Mouse (Mus musculus) B cell, adult 62 days (primary cell): ENCODE results near the gene Ndufc2. TPM values are rescaled to one million over a fixed set of nuclear protein-coding genes. Genes with fewer than 3 reads are reported as not detected.

ENCODE experiments used
- total RNA-seq: library from RNA; stranded (reverse); gene quantifications from 4 replicates; pipeline ENCODE4 v1.2.4, GENCODE M21; 2023

Ndufc2 gene
- total RNA-seq: 46.1 to 55.5 TPM (median 52.9 TPM) in 4 replicates

GRCm38 (mm10) chr7:97399960-97400715, at the start of gene Ndufc2:
Gene Ndufc2, plus strand, starts transcription at chr7:97400003.

GRCm38 (mm10) chr7:97416906-97417777, 17.3 kb downstream of the Ndufc2 start, which contains the start of gene Thrsp:
Gene Thrsp, minus strand, starts transcription at chr7:97417730.

GRCm38 (mm10) chr7:97451023-97451422, 51.2 kb downstream of the Ndufc2 start, which contains the start of gene Kctd14:
Gene Kctd14, plus strand, starts transcription at chr7:97451323.

Other genes starting within 250 kb of the Ndufc2 start
- gene Usp35, start 68.0 kb upstream of the Ndufc2 start, total RNA-seq: 6.3 to 11.8 TPM (median 8.8 TPM) in 4 replicates
- 0.52 to 1.5 TPM (median 0.73 TPM) in 4 replicates for gene Kctd21, start 67.7 kb upstream of the Ndufc2 start, total RNA-seq
- gene Alg8, start 28.4 kb upstream of the Ndufc2 start, total RNA-seq: 10.4 to 17.9 TPM (median 14.1 TPM) in 4 replicates
- not detected in 4 replicates for gene Thrsp, start 17.7 kb downstream of the Ndufc2 start, total RNA-seq
- 6.8 to 8.2 TPM (median 7.8 TPM) in 4 replicates for gene Kctd14, start 51.3 kb downstream of the Ndufc2 start, total RNA-seq
- 86.7 to 105 TPM (median 94.3 TPM) in 4 replicates for gene Ints4, start 81.0 kb downstream of the Ndufc2 start, total RNA-seq
- 7.7 to 11.3 TPM (median 10.0 TPM) in 4 replicates for gene Aamdc, start 179.5 kb downstream of the Ndufc2 start, total RNA-seq
- gene Rsf1, start 179.9 kb downstream of the Ndufc2 start, total RNA-seq: 77.0 to 82.8 TPM (median 79.8 TPM) in 4 replicates